Mouse (Mus musculus) heart, adult 2 months (tissue): ENCODE results near the gene A1cf. TPM values are rescaled to one million over a fixed set of nuclear protein-coding genes. Genes with fewer than 3 reads are reported as not detected.

Experiments
- DNase-seq, 2 experiments: peaks; one replicate each; pipeline ENCODE4 v3.0.0; 2021
- H3K27ac ChIP-seq: fragments of 200-600 bp; 2 replicates; pipeline ENCODE4 v1.8.1; 2022
- H3K27me3 ChIP-seq: fragments of 200-500 bp; 2 replicates; pipeline ENCODE4 v1.6.1; 2012; ENCODE audit warnings: mild to moderate bottlenecking, low read length, inconsistent platforms, mixed read lengths; ENCODE audit not compliant: control insufficient read depth, insufficient read depth
- H3K36me3 ChIP-seq: fragments of 200-500 bp; 2 replicates; pipeline ENCODE4 v1.6.1; 2012; ENCODE audit warnings: low read length, inconsistent platforms; ENCODE audit not compliant: control insufficient read depth, insufficient read depth
- H3K4me1 ChIP-seq: fragments of 200-500 bp; 2 replicates; pipeline ENCODE4 v1.6.1; 2011; ENCODE audit warnings: low read length; ENCODE audit not compliant: control insufficient read depth, insufficient read depth
- H3K4me3 ChIP-seq: fragments of 200-600 bp; 2 replicates; pipeline ENCODE4 v1.8.1; 2022
- H3K79me2 ChIP-seq: fragments of 200-500 bp; replicated peaks from 2 replicates; pipeline ENCODE4 v1.6.1; 2012; ENCODE audit warnings: mild to moderate bottlenecking, inconsistent platforms, low read length, moderate library complexity, mixed read lengths; ENCODE audit not compliant: control insufficient read depth, insufficient read depth
- H3K9ac ChIP-seq: fragments of 200-500 bp; 2 replicates; pipeline ENCODE4 v1.6.1; 2012; ENCODE audit warnings: low read depth, mild to moderate bottlenecking, control low read depth, inconsistent platforms, low read length, mixed read lengths
- CTCF ChIP-seq: fragments of 200-600 bp; IDR thresholded peaks from 2 replicates; pipeline ENCODE4 v1.8.1; 2022; ENCODE audit warnings: antibody characterized with exemption, mild to moderate bottlenecking, moderate library complexity
- EP300 ChIP-seq: fragments of 200-500 bp; IDR thresholded peaks from 2 replicates; pipeline ENCODE4 v1.6.1; 2011; ENCODE audit warnings: low read depth, low read length, control low read depth; ENCODE audit not compliant: insufficient read depth
- POLR2A ChIP-seq: fragments of 200-500 bp; IDR thresholded peaks from 2 replicates; pipeline ENCODE4 v1.6.1; 2011; ENCODE audit warnings: mild to moderate bottlenecking, low read depth, low read length, control low read depth; ENCODE audit not compliant: insufficient read depth
- WGBS: fragments of 180-500 bp; shearing (Covaris S2); methylation state at CpG from one replicate; pipeline ENCODE4 v1.1.7; 2018; 5-methylcytosine and 5-hydroxymethylcytosine counted together
- intact Hi-C: fragments of 180-260 bp; cut with DNase I; formaldehyde crosslinking; loops from one replicate; pipeline ENCODE4 v1.15.1; 2025
- polyA plus RNA-seq: library from polyadenylated mRNA; depleted of rRNA; stranded (reverse); fragments of >200 nt; gene quantifications from 2 replicates; pipeline ENCODE4 v1.2.3, GENCODE M21; 2012
- total RNA-seq, 2 experiments: library from RNA; stranded (reverse); gene quantifications; 2 replicates each; pipeline ENCODE4 v1.2.3; 2021

Gene A1cf
- total and polyA plus RNA-seq, 3 experiments: not detected

GRCm38 (mm10) chr19:31868971-31869370 is 407 bp downstream of the A1cf start:
- Histone ChIP-seq H3K4me3 (no peak overlapping the region), H3K36me3 (no peaks in the 10 kb centered on the region), H3K9ac (no peak overlapping the region), H3K79me2 (no peaks in the 10 kb centered on the region), H3K4me1 (no peaks in the 10 kb centered on the region), H3K27ac (no peak overlapping the region), H3K27me3 (no peaks in the 10 kb centered on the region)
- WGBS: 81% methylated on average over 6 of the region's 6 CpGs
- DNase-seq: no peak
- intact Hi-C loops: no loop called here
- TF ChIP-seq POLR2A (no peak), EP300 (no peak), CTCF (no peak)

- intact Hi-C loops: no loop called here
- no peaks in the 10 kb centered on the region for H3K4me1 ChIP-seq
- H3K9ac ChIP-seq: no peak overlapping the region
- H3K27ac ChIP-seq: no peak overlapping the region
- TF ChIP-seq POLR2A: no peak
- TF ChIP-seq EP300: no peak
- TF ChIP-seq CTCF: no peak
- 63% methylated on average over 2 of the region's 2 CpGs for WGBS
- no peaks in the 10 kb centered on the region for H3K36me3 ChIP-seq
- H3K27me3 ChIP-seq: no peaks in the 10 kb centered on the region
- no peaks in the 10 kb centered on the region for H3K79me2 ChIP-seq
- DNase-seq: no peak
- H3K4me3 ChIP-seq: no peak overlapping the region
Observed at GRCm38 (mm10) chr19:31871377-31871776, 2.8 kb downstream of the A1cf start.

GRCm38 (mm10) chr19:31877968-31878367 is 9.4 kb downstream of the A1cf start:
- 50% methylated on average over 4 of the region's 4 CpGs for WGBS
- Histone ChIP-seq H3K9ac (no peak overlapping the region), H3K36me3 (no peaks in the 10 kb centered on the region), H3K4me3 (no peak overlapping the region), H3K27ac (no peak overlapping the region), H3K4me1 (no peaks in the 10 kb centered on the region), H3K79me2 (no peaks in the 10 kb centered on the region), H3K27me3 (no peaks in the 10 kb centered on the region)
- no peak for DNase-seq
- intact Hi-C loops: no loop called here
- no peak for TF ChIP-seq CTCF

GRCm38 (mm10) chr19:31884594-31884993 is 16.0 kb downstream of the A1cf start:
- Histone ChIP-seq H3K36me3 (no peaks in the 10 kb centered on the region), H3K27ac (no peak overlapping the region), H3K9ac (no peak overlapping the region), H3K27me3 (no peaks in the 10 kb centered on the region), H3K4me1 (no peaks in the 10 kb centered on the region), H3K79me2 (no peaks in the 10 kb centered on the region), H3K4me3 (no peak overlapping the region)
- TF ChIP-seq EP300: no peak
- TF ChIP-seq CTCF: no peak
- TF ChIP-seq POLR2A: no peak
- intact Hi-C loops: no loop called here
- WGBS: 74% methylated on average over 4 of the region's 4 CpGs
- DNase-seq: no peak

- no peaks in the 10 kb centered on the region for H3K79me2 ChIP-seq
- TF ChIP-seq EP300: no peak
- TF ChIP-seq POLR2A: no peak
- TF ChIP-seq CTCF: no peak
- intact Hi-C loops: no loop called here
- DNase-seq: no peak
- H3K27me3 ChIP-seq: no peaks in the 10 kb centered on the region
- no peak overlapping the region for H3K9ac ChIP-seq
- H3K27ac ChIP-seq: no peak overlapping the region
- no peak overlapping the region for H3K4me3 ChIP-seq
- WGBS: 72% methylated on average over 2 of the region's 2 CpGs
- H3K36me3 ChIP-seq: no peaks in the 10 kb centered on the region
- H3K4me1 ChIP-seq: no peaks in the 10 kb centered on the region
Observed at GRCm38 (mm10) chr19:31887275-31887674, 18.7 kb downstream of the A1cf start.

GRCm38 (mm10) chr19:31889988-31890387 is 21.4 kb downstream of the A1cf start:
- H3K27me3 ChIP-seq: no peaks in the 10 kb centered on the region
- TF ChIP-seq EP300 (no peak), CTCF (no peak), POLR2A (no peak)
- H3K27ac ChIP-seq: no peak overlapping the region

More at GRCm38 (mm10) chr19:31889988-31890387, 21.4 kb downstream of the A1cf start:
- H3K79me2 ChIP-seq: no peaks in the 10 kb centered on the region
- intact Hi-C loops: no loop called here
- no peaks in the 10 kb centered on the region for H3K36me3 ChIP-seq
- H3K4me1 ChIP-seq: no peaks in the 10 kb centered on the region
- no peak for DNase-seq
- H3K9ac ChIP-seq: no peak overlapping the region
- H3K4me3 ChIP-seq: no peak overlapping the region
- 50% methylated on average over 4 of the region's 4 CpGs for WGBS
